Mouse (Mus musculus): ENCODE measurements around the gene Gin1.

DNA sequence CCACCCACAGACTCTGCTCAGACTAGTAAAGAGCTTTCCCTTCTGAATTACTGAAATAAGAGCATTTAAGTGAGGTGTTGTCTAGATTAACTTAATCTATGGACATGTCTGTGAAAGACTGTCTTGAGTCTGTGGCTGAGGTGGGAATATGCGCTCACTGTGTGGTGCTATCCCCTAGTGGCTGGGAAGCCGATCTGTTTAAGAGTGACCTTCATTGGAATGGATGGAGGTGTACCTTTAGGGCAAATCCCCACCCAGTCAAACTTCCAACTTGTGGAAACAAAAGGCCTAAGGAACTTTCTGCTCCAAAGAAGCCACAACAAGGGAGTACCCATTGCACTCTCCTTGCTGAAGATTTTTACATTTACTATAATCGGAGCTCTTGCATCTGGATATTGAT is 24.1 kb downstream of the Gin1 start:
- no peak for TF ChIP-seq CTCF (IDR thresholded peaks at IDR 0.05; ENCODE audit: extremely low read depth, insufficient read length, insufficient replicate concordance, low read depth, low read length)
- no peak for TF ChIP-seq POLR2A (IDR thresholded peaks at IDR 0.05; ENCODE audit: low read depth, low read length)
